Mouse (Mus musculus) kidney, adult 2 months (tissue): ENCODE results near the gene Creb3l2.

ENCODE experiments used
- CTCF ChIP-seq: fragments of 200-500 bp; conservative IDR thresholded peaks from 2 replicates; pipeline ENCODE4 v1.5.1; 2011; ENCODE audit warnings: low read depth, mild to moderate bottlenecking, control low read depth, low read length, moderate library complexity, mixed read lengths; ENCODE audit not compliant: insufficient read depth, insufficient read length
- POLR2A ChIP-seq: fragments of 200-500 bp; IDR thresholded peaks from one replicate; pipeline ENCODE4 v1.6.1; 2011; ENCODE audit warnings: low read depth, low read length, control low read depth

DNA sequence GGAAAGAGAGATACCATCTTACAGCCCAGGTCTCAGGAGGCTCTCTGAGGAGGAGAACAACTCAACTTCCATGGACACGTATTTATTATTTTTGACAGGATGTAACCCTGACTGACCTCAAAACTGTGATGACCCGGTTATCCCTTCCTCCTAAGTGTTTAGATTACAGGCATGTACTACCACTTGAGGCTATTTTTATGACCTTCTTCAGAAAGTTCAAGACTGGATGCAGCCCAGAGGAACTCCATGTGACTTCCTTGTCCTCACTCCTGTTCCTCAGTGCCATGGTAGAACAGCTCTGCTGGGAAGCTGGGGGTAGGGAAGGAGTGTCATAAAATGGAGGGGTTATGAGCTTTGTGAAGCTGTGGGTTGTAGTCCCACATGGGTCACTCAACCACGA lies 16.1 kb downstream of the Creb3l2 start:
- TF ChIP-seq POLR2A (no peak), CTCF (no peak)
